Mouse (Mus musculus): ENCODE measurements around the gene Sgms1. TPM values are rescaled to one million over a fixed set of nuclear protein-coding genes. Genes with fewer than 3 reads are reported as not detected.

Sgms1 gene
- polyA plus RNA-seq, 1 experiment from 2014 or later = 36.7 TPM

- no peaks in the 10 kb centered on the region for H3K27me3 ChIP-seq
- no peaks in the 10 kb centered on the region for H3K36me3 ChIP-seq
- no peak overlapping the region for H3K4me3 ChIP-seq
- H3K9me3 ChIP-seq (replicated peaks) = no peaks in the 10 kb centered on the region
- 59% methylated on average over 3 of the region's 3 CpGs for WGBS
- peaks cover 35% of the 10 kb centered on the region for H3K4me1 ChIP-seq (replicated peaks)
- no peak for ATAC-seq (replicated peaks; ENCODE audit: insufficient number of reproducible peaks, insufficient read depth, low FRiP score, low read depth)
- H3K27ac ChIP-seq = no peak overlapping the region
- H3K9ac ChIP-seq = no peak overlapping the region
- no peak overlapping the region for H3K4me2 ChIP-seq
These were observed 115.8 kb downstream of the Sgms1 start for GRCm38 (mm10) chr19:32273714-32274113.

- no peak; the same call in 1 of the 2 replicates for ATAC-seq (replicated peaks; ENCODE audit: insufficient number of reproducible peaks, insufficient read depth, low FRiP score, low read depth)
- no peak overlapping the region for H3K9ac ChIP-seq
- no peaks in the 10 kb centered on the region for H3K9me3 ChIP-seq (replicated peaks)
- no peak overlapping the region for H3K4me2 ChIP-seq
- no peaks in the 10 kb centered on the region for H3K27me3 ChIP-seq
- no peaks in the 10 kb centered on the region for H3K36me3 ChIP-seq
- 54% methylated on average over 6 of the region's 6 CpGs for WGBS
- no peak overlapping the region for H3K4me3 ChIP-seq
- peak overlapping the region; percentile 42 for H3K27ac ChIP-seq
- H3K4me1 ChIP-seq (replicated peaks) = peaks cover 38% of the 10 kb centered on the region
These were observed 116.8 kb downstream of the Sgms1 start for GRCm38 (mm10) chr19:32272475-32273260.

GRCm38 (mm10) chr19:32271455-32272200 is 117.9 kb downstream of the Sgms1 start:
- Histone ChIP-seq H3K4me1 (replicated peaks) (peaks cover 37% of the 10 kb centered on the region), H3K4me3 (no peak overlapping the region), H3K36me3 (no peaks in the 10 kb centered on the region), H3K27me3 (no peaks in the 10 kb centered on the region), H3K9me3 (replicated peaks) (no peaks in the 10 kb centered on the region), H3K27ac (peak overlapping the region; percentile 42; the same call in 1 of the 2 replicates), H3K9ac (no peak overlapping the region), H3K4me2 (no peak overlapping the region)
- ATAC-seq (replicated peaks; ENCODE audit: insufficient number of reproducible peaks, insufficient read depth, low FRiP score, low read depth) = no peak
- 70% methylated on average over 11 of the region's 11 CpGs for WGBS

GRCm38 (mm10) chr19:32269844-32270176 is 119.7 kb downstream of the Sgms1 start:
- ATAC-seq (replicated peaks; ENCODE audit: insufficient number of reproducible peaks, insufficient read depth, low FRiP score, low read depth) = no peak
- 69% methylated on average over 6 of the region's 6 CpGs for WGBS
- no peak overlapping the region for H3K27ac ChIP-seq

GRCm38 (mm10) chr19:32269141-32269843 is 120.2 kb downstream of the Sgms1 start:
- Histone ChIP-seq H3K4me3 (no peak overlapping the region), H3K4me2 (no peak overlapping the region), H3K9me3 (replicated peaks) (no peaks in the 10 kb centered on the region), H3K27me3 (no peaks in the 10 kb centered on the region), H3K27ac (no peak overlapping the region), H3K4me1 (replicated peaks) (peaks cover 28% of the 10 kb centered on the region), H3K36me3 (no peaks in the 10 kb centered on the region), H3K9ac (no peak overlapping the region)
- WGBS = 77% methylated on average over 12 of the region's 12 CpGs
- ATAC-seq (replicated peaks; ENCODE audit: insufficient number of reproducible peaks, insufficient read depth, low FRiP score, low read depth) = no peak

More at GRCm38 (mm10) chr19:32269844-32270176, 119.7 kb downstream of the Sgms1 start:
- H3K27me3 ChIP-seq = no peaks in the 10 kb centered on the region
- H3K9ac ChIP-seq = no peak overlapping the region
- no peak overlapping the region for H3K4me2 ChIP-seq
- H3K4me3 ChIP-seq = no peak overlapping the region
- H3K36me3 ChIP-seq = no peaks in the 10 kb centered on the region
- H3K4me1 ChIP-seq (replicated peaks) = peaks cover 28% of the 10 kb centered on the region
- H3K9me3 ChIP-seq (replicated peaks) = no peaks in the 10 kb centered on the region

GRCm38 (mm10) chr19:32268562-32268961 is 121.0 kb downstream of the Sgms1 start:
- Histone ChIP-seq H3K36me3 (no peaks in the 10 kb centered on the region), H3K4me3 (no peak overlapping the region), H3K9me3 (replicated peaks) (no peaks in the 10 kb centered on the region), H3K9ac (no peak overlapping the region), H3K27ac (no peak overlapping the region), H3K4me1 (replicated peaks) (peaks cover 28% of the 10 kb centered on the region), H3K4me2 (no peak overlapping the region), H3K27me3 (no peaks in the 10 kb centered on the region)
- no peak for ATAC-seq (replicated peaks; ENCODE audit: insufficient number of reproducible peaks, insufficient read depth, low FRiP score, low read depth)
- 71% methylated on average over 9 of the region's 9 CpGs for WGBS

- no peak overlapping the region for H3K4me2 ChIP-seq
- no peaks in the 10 kb centered on the region for H3K9me3 ChIP-seq (replicated peaks)
- H3K4me1 ChIP-seq (replicated peaks) = peaks cover 17% of the 10 kb centered on the region
- 69% methylated on average over 9 of the region's 9 CpGs for WGBS
- no peak overlapping the region for H3K4me3 ChIP-seq
- no peaks in the 10 kb centered on the region for H3K27me3 ChIP-seq
- H3K27ac ChIP-seq = no peak overlapping the region
- no peaks in the 10 kb centered on the region for H3K36me3 ChIP-seq
- no peak for ATAC-seq (replicated peaks; ENCODE audit: insufficient number of reproducible peaks, insufficient read depth, low FRiP score, low read depth)
- H3K9ac ChIP-seq = no peak overlapping the region
These were observed 122.9 kb downstream of the Sgms1 start for GRCm38 (mm10) chr19:32266385-32267252.

GRCm38 (mm10) chr19:32263753-32264152 is 125.8 kb downstream of the Sgms1 start:
- WGBS = 58% methylated on average over 1 of the region's 1 CpGs
- H3K9ac ChIP-seq = no peak overlapping the region
- no peaks in the 10 kb centered on the region for H3K9me3 ChIP-seq (replicated peaks)
- no peaks in the 10 kb centered on the region for H3K36me3 ChIP-seq
- H3K4me1 ChIP-seq (replicated peaks) = peaks cover 8% of the 10 kb centered on the region; the same call in 1 of the 2 replicates
- ATAC-seq (replicated peaks; ENCODE audit: insufficient number of reproducible peaks, insufficient read depth, low FRiP score, low read depth) = no peak
- H3K4me3 ChIP-seq = no peak overlapping the region
- no peak overlapping the region for H3K4me2 ChIP-seq
- H3K27me3 ChIP-seq = no peaks in the 10 kb centered on the region
- no peak overlapping the region for H3K27ac ChIP-seq

GRCm38 (mm10) chr19:32262805-32263572 is 126.5 kb downstream of the Sgms1 start:
- Histone ChIP-seq H3K36me3 (no peaks in the 10 kb centered on the region), H3K9me3 (replicated peaks) (no peaks in the 10 kb centered on the region), H3K27ac (no peak overlapping the region), H3K4me2 (no peak overlapping the region), H3K9ac (no peak overlapping the region), H3K27me3 (no peaks in the 10 kb centered on the region), H3K4me1 (replicated peaks) (peaks cover 10% of the 10 kb centered on the region; the same call in 1 of the 2 replicates), H3K4me3 (no peak overlapping the region)
- no peak for ATAC-seq (replicated peaks; ENCODE audit: insufficient number of reproducible peaks, insufficient read depth, low FRiP score, low read depth)
- 87% methylated on average over 10 of the region's 10 CpGs for WGBS
